Mouse (Mus musculus) midbrain, embryonic 14.5 days (tissue): ENCODE measurements around the gene Zdhhc1. TPM values are rescaled to one million over a fixed set of nuclear protein-coding genes. Genes with fewer than 3 reads are reported as not detected.

Experiments used
- ATAC-seq: fragments of 200-750 bp; cut with Nextera tagmentation; 2 replicates; pipeline ENCODE4 v1.8.0; 2017; ENCODE audit warnings: moderate number of reproducible peaks, moderate library complexity; ENCODE audit not compliant: low FRiP score, low TSS enrichment
- DNase-seq: peaks from one replicate; pipeline ENCODE4 v3.0.0-alpha.2; 2015
- H3K27ac ChIP-seq: fragments of 300-500 bp; sonication (generic); replicated peaks from 2 replicates; pipeline ENCODE4 v1.5.1; 2014; ENCODE audit warnings: mild to moderate bottlenecking, low read depth, low read length, moderate library complexity
- H3K27me3 ChIP-seq: fragments of 300-500 bp; sonication (generic); 2 replicates; pipeline ENCODE4 v1.6.1; 2014; ENCODE audit warnings: low read length, control low read depth, mixed read lengths; ENCODE audit not compliant: control insufficient read depth, insufficient read depth
- H3K36me3 ChIP-seq: fragments of 300-500 bp; sonication (generic); 2 replicates; pipeline ENCODE4 v1.6.1; 2014; ENCODE audit warnings: low read length, control low read depth; ENCODE audit not compliant: control insufficient read depth, insufficient read depth
- H3K4me1 ChIP-seq: fragments of 300-500 bp; sonication (generic); 2 replicates; pipeline ENCODE4 v1.6.1; 2014; ENCODE audit warnings: mild to moderate bottlenecking, antibody characterized with exemption, low read length, control low read depth; ENCODE audit not compliant: control insufficient read depth, insufficient read depth
- H3K4me2 ChIP-seq: fragments of 300-500 bp; sonication (generic); 2 replicates; pipeline ENCODE4 v1.6.1; 2014; ENCODE audit warnings: mild to moderate bottlenecking, low read length, moderate library complexity
- H3K4me3 ChIP-seq: fragments of 300-500 bp; sonication (generic); replicated peaks from 2 replicates; pipeline ENCODE4 v1.5.1; 2014; ENCODE audit warnings: low read depth, low read length
- H3K9ac ChIP-seq: fragments of 300-500 bp; sonication (generic); replicated peaks from 2 replicates; pipeline ENCODE4 v1.6.1; 2014; ENCODE audit warnings: mild to moderate bottlenecking, low read length, moderate library complexity
- H3K9me3 ChIP-seq: fragments of 300-500 bp; sonication (generic); 2 replicates; pipeline ENCODE4 v1.6.1; 2016; ENCODE audit warnings: low read length, control low read depth, mixed read lengths; ENCODE audit not compliant: control insufficient read depth
- WGBS: fragments of 180-500 bp; shearing (Covaris S2); extraction: QIAGEN DNeasy Blood & Tissue Kit; methylation state at CpG from one replicate; pipeline ENCODE4 v1.1.7; 2014; 5-methylcytosine and 5-hydroxymethylcytosine counted together
- polyA plus RNA-seq: library from polyadenylated mRNA; unstranded; fragments of >200 nt; fragmentation: Nextera tagmentation; extraction: Ambion mirVana; gene quantifications from 2 replicates; pipeline ENCODE4 v1.2.1, GENCODE M21; 2014

The Zdhhc1 gene
- 25.2 and 26.4 TPM in 2 replicates for polyA plus RNA-seq

DNA sequence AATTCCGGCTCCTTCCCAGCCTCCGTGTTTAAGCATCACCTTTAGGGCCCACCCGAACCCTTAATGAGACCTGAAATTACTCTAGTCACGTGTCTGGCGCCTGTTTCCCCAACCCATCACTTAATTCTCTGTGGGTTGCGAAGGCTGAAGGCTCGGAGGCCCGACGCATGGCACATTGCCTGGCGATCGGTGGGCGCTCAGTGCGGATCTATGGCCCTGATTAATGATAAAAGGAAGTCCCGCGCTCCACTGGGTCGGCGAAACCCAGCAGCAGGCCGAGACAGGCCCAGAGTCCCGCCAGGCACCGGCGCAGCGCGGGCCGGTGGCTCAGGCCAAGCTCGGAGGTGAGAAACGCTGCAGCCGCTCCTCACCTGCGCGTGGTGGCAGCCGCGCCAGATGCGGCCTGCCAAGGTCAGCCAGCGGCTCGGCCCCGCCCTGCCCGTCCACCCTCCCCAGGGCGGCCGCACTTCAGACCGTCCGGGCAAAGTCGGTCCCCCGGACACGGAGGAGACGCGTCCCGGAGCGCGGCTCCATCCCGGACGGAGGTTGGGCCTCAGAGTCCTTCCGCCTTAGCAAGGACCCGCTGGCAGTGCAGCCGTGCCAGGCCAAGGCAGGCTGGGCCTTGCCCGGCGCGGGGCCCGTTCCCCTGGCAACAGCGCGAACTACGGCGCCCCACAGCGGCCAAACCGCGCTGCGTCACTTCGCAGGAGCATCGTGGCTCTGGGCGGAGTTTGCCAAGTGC lies at the start of gene Zdhhc1:
Gene Zdhhc1, minus strand, starts transcription at position 464 of the 742 bp plus-strand sequence.
- H3K27me3 ChIP-seq = no peaks in the 10 kb centered on the region
- under 1% methylated on average over 68 of the region's 68 CpGs for WGBS
- peak within 1 kb of the TSS; percentile 72 for H3K27ac ChIP-seq
- peaks cover 13% of the 10 kb centered on the region; the same call in 1 of the 2 replicates for H3K4me1 ChIP-seq
- H3K9me3 ChIP-seq = no peaks in the 10 kb centered on the region
- peak within 1 kb of the TSS; percentile 86 for H3K9ac ChIP-seq
- DNase-seq = peak; percentile 92
- ATAC-seq = peak; percentile 90
- no peaks in the 10 kb centered on the region for H3K36me3 ChIP-seq
- peak within 1 kb of the TSS; percentile 74 for H3K4me3 ChIP-seq
- H3K4me2 ChIP-seq = peak within 1 kb of the TSS; percentile 94

DNA sequence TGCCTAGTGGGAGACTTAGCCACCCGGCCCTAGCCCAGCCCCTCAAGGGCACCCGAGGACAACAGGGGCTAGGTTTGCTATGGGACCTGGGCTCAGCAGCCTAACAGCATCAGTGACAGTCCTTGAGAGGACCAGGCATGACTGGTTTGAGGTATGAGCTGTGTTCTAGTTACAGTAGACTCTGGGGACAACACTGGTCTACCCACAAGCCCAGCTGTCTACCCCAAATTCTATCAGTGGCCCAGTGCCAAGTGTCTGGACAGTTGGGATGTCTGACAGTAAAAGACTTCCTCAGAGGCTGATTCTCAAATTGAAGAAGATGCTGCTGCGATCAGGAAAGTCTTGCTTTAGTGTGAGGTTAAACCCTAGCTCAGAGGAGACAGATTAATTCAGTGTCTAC lies 48.5 kb upstream of the Zdhhc1 start:
- H3K36me3 ChIP-seq = peaks cover 5% of the 10 kb centered on the region; the same call in 1 of the 2 replicates
- no peak overlapping the region for H3K4me3 ChIP-seq
- H3K9me3 ChIP-seq = no peaks in the 10 kb centered on the region
- DNase-seq (no peak), ATAC-seq (no peak)
- H3K27me3 ChIP-seq = no peaks in the 10 kb centered on the region
- H3K9ac ChIP-seq = no peak overlapping the region
- no peak overlapping the region for H3K27ac ChIP-seq
- no peak overlapping the region for H3K4me2 ChIP-seq
- H3K4me1 ChIP-seq = no peaks in the 10 kb centered on the region
- WGBS = 86% methylated on average over 3 of the region's 3 CpGs

DNA sequence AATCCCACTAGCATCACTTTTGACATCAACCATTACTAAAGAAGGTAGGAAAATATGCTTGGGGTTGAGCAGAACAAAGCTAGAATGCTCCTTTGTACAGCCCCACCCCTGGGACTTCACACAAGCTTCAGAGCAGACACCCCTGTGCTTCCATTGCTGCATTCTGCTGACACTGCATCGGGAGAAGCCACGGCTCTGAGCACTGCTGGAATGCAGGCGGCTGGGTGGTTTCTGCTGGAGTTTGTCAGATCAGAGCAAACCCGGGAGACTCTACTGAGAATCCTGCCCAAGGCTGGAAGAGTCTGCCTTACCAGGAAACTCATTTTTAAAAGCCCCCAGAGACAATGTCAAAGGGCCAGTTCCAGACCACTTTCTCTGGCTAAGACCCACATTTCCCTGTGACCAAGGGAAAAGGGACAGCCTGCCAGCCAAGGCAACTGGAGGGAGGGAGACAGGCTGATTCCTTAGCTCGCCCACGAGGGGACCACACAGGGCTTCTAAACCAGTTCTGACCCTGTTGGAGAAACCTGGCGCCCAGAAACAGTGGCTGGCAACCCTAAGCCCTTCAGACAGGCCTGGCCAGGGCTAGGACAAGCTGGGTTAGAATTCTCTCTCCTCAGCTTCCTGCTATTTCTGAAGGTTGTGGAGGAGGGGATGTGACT lies 48.0 kb upstream of the Zdhhc1 start:
- Histone ChIP-seq H3K4me1 (no peaks in the 10 kb centered on the region), H3K27me3 (no peaks in the 10 kb centered on the region), H3K9me3 (no peaks in the 10 kb centered on the region), H3K4me2 (no peak overlapping the region), H3K36me3 (peaks cover 5% of the 10 kb centered on the region; the same call in 1 of the 2 replicates), H3K9ac (no peak overlapping the region), H3K27ac (no peak overlapping the region), H3K4me3 (no peak overlapping the region)
- ATAC-seq (no peak), DNase-seq (no peak)
- WGBS = 52% methylated on average over 7 of the region's 7 CpGs

DNA sequence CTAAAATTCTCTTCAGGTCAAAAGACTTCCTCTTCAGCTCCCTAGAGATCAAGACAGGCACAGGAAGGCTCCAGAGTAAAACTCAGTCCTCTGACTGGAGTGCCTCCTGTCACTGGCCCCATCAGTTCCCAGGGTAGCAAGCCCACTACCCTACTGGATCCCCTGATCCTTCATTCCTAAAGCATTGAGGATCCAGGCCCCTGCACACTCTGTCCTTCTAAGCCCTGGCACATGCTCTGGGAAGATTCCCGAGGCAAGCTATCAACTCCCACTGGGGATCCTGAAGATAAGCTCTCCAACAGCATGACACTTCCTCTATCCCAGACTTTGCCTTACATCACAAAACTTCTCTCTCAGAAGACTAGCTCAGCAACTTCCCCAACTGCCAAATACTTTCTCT lies 47.0 kb upstream of the Zdhhc1 start:
- no peaks in the 10 kb centered on the region for H3K27me3 ChIP-seq
- H3K4me1 ChIP-seq = no peaks in the 10 kb centered on the region
- H3K4me3 ChIP-seq = no peak overlapping the region
- H3K4me2 ChIP-seq = no peak overlapping the region
- ATAC-seq = no peak
- no peak for DNase-seq
- no peak overlapping the region for H3K9ac ChIP-seq
- peaks cover 13% of the 10 kb centered on the region for H3K36me3 ChIP-seq
- 70% methylated on average over 1 of the region's 1 CpGs for WGBS
- H3K27ac ChIP-seq = no peak overlapping the region
- no peaks in the 10 kb centered on the region for H3K9me3 ChIP-seq

DNA sequence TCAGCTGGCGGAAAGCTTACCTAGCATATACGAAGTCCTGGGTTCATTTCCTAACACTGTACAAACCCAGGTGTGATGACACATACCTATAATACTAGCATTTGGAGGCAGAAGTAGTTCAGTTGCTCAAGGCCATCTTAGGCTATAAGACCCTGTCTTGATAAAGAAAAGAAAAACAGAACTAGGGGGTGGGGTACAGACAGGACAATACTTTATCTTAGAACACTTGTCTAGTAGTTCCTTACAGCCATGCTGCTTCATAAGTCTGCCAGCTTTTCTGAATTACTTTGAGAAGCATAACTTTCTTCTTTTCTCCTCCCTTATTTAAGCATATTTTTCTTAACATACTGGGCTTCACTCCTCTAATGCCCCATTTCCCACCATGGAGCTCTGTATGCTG lies 46.1 kb upstream of the Zdhhc1 start:
- no peaks in the 10 kb centered on the region for H3K4me1 ChIP-seq
- H3K9ac ChIP-seq = no peak overlapping the region
- H3K36me3 ChIP-seq = peaks cover 22% of the 10 kb centered on the region
- ATAC-seq (no peak), DNase-seq (no peak)
- over 99% methylated on average over 2 of the region's 2 CpGs for WGBS
- H3K27ac ChIP-seq = no peak overlapping the region
- no peaks in the 10 kb centered on the region for H3K27me3 ChIP-seq
- H3K4me2 ChIP-seq = no peak overlapping the region
- no peak overlapping the region for H3K4me3 ChIP-seq
- H3K9me3 ChIP-seq = no peaks in the 10 kb centered on the region

DNA sequence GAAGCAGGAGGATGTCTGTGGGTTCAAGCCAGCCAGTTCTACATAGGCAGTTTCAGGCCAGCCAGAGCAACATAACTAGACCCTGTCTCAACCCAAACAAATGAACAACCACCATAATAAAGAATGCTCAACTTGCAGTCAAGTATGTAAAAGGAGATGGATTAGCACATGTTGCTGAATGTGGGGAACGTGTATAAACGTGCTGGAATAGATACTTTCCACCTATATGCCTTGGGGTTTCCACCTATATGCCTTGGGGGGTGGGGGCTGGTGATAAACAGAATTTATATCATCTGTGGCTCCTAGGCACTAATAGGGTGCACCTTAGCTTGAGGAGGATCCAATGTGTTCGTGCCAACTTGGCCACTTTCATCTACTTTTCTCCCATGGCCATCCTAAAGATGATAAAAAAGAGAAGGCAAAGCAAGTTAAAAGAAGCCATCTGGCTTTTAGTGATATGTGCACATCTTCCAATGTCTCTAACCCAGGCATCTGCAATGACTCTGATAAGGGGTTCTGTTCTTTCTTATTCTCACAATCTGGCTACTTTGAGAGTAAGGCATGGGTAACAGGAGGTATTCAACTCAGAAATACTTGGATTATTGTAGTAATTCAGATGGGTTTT lies 45.4 kb upstream of the Zdhhc1 start:
- Histone ChIP-seq H3K9me3 (no peaks in the 10 kb centered on the region), H3K4me2 (no peak overlapping the region), H3K4me3 (no peak overlapping the region), H3K4me1 (no peaks in the 10 kb centered on the region), H3K27me3 (no peaks in the 10 kb centered on the region), H3K9ac (no peak overlapping the region), H3K36me3 (peaks cover 29% of the 10 kb centered on the region), H3K27ac (no peak overlapping the region)
- ATAC-seq = no peak
- WGBS = 90% methylated on average over 3 of the region's 3 CpGs
- DNase-seq = no peak

DNA sequence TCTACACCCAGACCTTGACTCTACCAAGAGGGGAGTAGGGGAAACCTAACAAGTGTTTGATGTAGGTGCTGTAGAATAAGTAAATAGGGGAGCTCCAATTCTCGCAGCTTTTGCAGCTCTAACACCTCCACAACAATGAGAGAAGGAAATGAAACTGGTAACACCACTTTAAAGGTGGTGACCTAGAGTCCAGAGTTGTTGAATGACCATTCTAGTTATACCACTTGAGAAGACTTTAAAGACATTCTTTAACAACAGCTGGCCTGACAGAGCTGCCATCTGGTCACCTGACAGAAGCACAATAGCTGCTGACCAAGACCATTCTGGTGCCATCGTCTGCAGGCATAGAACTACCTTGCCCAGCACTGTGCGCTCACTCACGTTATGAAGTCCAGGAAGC lies 42.2 kb upstream of the Zdhhc1 start:
- Histone ChIP-seq H3K27me3 (no peaks in the 10 kb centered on the region), H3K4me1 (no peaks in the 10 kb centered on the region), H3K36me3 (peaks cover 52% of the 10 kb centered on the region), H3K4me3 (no peak overlapping the region), H3K9ac (no peak overlapping the region), H3K4me2 (no peak overlapping the region), H3K9me3 (no peaks in the 10 kb centered on the region), H3K27ac (no peak overlapping the region)
- WGBS = 91% methylated on average over 4 of the region's 4 CpGs
- DNase-seq (no peak), ATAC-seq (no peak)

DNA sequence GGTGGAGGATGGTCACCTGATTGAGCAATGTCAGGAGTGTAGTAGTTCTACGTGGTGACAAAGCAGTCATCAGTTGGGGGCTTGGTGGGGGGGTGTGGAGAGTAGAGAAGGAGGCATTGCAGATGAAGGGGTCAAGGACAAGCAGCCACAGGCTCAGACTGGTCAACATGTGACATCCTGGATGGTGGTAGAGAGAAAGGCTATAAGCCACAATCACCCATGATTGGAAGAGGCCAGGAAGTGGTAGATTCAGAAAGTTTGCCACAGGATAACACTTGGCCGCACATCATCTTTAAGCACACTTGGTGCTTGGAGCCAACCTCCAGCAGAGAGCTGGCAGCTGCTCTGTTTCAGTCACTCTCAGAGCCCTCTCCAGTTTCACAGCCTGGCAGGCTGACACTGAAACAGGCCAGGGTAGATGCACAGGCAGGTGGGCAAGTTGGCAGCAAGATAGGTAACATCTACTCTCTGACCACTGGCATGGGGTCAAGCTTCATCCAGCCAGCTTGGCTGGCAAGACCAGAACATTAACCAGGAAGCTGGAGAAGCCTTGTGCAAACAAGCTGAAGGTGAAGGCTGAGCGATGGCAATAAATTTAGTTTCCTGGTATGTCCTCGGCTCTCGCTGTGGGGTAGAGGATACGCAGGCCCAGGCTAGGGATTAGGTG lies 40.4 kb upstream of the Zdhhc1 start:
- H3K9ac ChIP-seq = no peak overlapping the region
- H3K27ac ChIP-seq = no peak overlapping the region
- WGBS = 91% methylated on average over 6 of the region's 6 CpGs
- H3K4me2 ChIP-seq = no peak overlapping the region
- no peaks in the 10 kb centered on the region for H3K4me1 ChIP-seq
- H3K27me3 ChIP-seq = no peaks in the 10 kb centered on the region
- ATAC-seq (no peak), DNase-seq (no peak)
- H3K4me3 ChIP-seq = no peak overlapping the region
- no peaks in the 10 kb centered on the region for H3K9me3 ChIP-seq
- H3K36me3 ChIP-seq = peaks cover 52% of the 10 kb centered on the region
